Comparison of ENCODE assay signal across 20 mouse cellular contexts in the genomic region with DNA sequence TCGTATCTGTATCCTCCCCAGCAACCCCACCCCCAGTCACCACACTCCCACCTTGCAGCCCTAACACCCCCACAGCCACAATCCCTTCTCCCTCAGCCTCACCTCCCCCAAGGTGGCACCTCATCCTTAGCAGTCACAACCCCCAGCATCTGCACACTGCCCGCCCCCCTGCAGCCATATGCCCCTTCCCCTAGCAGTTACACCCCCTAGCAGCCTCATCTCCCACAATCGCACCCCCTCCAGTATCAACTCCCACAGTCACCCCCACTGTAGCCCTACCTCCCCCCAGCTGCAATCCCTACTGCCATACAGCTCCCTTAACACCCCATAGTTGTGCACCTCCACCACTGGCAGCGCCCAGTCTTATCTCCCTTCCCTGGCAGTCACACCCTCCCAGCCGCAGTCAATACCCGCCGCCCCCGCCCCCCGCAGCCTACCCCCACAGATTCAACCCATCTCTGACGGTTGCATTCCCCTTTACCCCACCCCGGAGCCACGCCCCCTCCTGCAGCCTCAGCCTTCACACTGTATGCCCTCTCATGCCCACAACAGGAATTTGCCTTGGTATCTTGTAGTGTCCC. TPM values are rescaled to one million over a fixed set of nuclear protein-coding genes. Genes with fewer than 3 reads are reported as not detected.
DNase-seq lines count a peak whose midpoint lies in the region; ATAC-seq and TF ChIP-seq lines count a peak whose summit lies in the region.
"Had no signal": no experiment of that assay in that cellular context is flagged by ENCODE, and none has a peak within 500 bp of the region (broad histone marks: within the 10 kb centered on the region; RNA-seq: fewer than 3 reads in every experiment).

No protein-coding gene starts in this region.

- peak; percentile 31; the same call in 1 of the 2 replicates for ATAC-seq in stomach, embryonic 14.5 days (ENCODE audit: insufficient number of reproducible peaks, insufficient read depth, low FRiP score, low read depth)
- ATAC-seq in hindbrain, embryonic 14.5 days (ENCODE audit: low FRiP score), result no peak

- no peaks in the 10 kb centered on the region for H3K9me3 ChIP-seq in limb, embryonic 10.5 days (replicated peaks)
- no peaks in the 10 kb centered on the region for H3K9me3 ChIP-seq in stomach, embryonic 14.5 days (ENCODE audit: control insufficient read depth, low read depth, low read length)
- H3K9me3 ChIP-seq in hindbrain, embryonic 14.5 days (ENCODE audit: control insufficient read depth, low read length), result no peaks in the 10 kb centered on the region
- H3K9me3 ChIP-seq: heart, embryonic 12.5 days; hindbrain, embryonic 10.5 days had no signal

- no peak overlapping the region for H3K4me2 ChIP-seq in stomach, embryonic 14.5 days (replicated peaks; ENCODE audit: low read depth, low read length)
- no peak overlapping the region for H3K4me2 ChIP-seq in hindbrain, embryonic 14.5 days (replicated peaks)
- H3K4me2 ChIP-seq: heart, embryonic 12.5 days; lung, embryonic 14.5 days had no signal

- no peak for TF ChIP-seq POLR2A in heart, adult 2 months (IDR thresholded peaks at IDR 0.05; ENCODE audit: insufficient read depth, low read depth, low read length)

- H3K9ac ChIP-seq in heart, adult 2 months (ENCODE audit: low read depth, low read length), result no peak overlapping the region
- H3K9ac ChIP-seq in stomach, embryonic 14.5 days (replicated peaks; ENCODE audit: low read depth, low read length), result no peak overlapping the region
- no peak overlapping the region for H3K9ac ChIP-seq in hindbrain, embryonic 14.5 days
- H3K9ac ChIP-seq: heart, embryonic 12.5 days; lung, embryonic 14.5 days had no signal

- H3K36me3 ChIP-seq in heart, adult 2 months (ENCODE audit: control insufficient read depth, insufficient read depth, low read length), result no peaks in the 10 kb centered on the region
- H3K36me3 ChIP-seq in limb, embryonic 10.5 days, result no peaks in the 10 kb centered on the region
- no peaks in the 10 kb centered on the region for H3K36me3 ChIP-seq in stomach, embryonic 14.5 days (ENCODE audit: control insufficient read depth, insufficient read depth, low read length)
- H3K36me3 ChIP-seq in hindbrain, embryonic 14.5 days (replicated peaks; ENCODE audit: control insufficient read depth, insufficient read depth), result peaks cover 12% of the 10 kb centered on the region; the same call in 1 of the 2 replicates
- H3K36me3 ChIP-seq: heart, embryonic 12.5 days; hindbrain, embryonic 10.5 days had no signal

- TF ChIP-seq CTCF in heart, adult 2 months (IDR thresholded peaks at IDR 0.05), result no peak

- no peak overlapping the region for H3K27ac ChIP-seq in heart, adult 2 months
- H3K27ac ChIP-seq in limb, embryonic 10.5 days, result no peak overlapping the region
- H3K27ac ChIP-seq in stomach, embryonic 14.5 days (ENCODE audit: low read length), result no peak overlapping the region
- H3K27ac ChIP-seq in hindbrain, embryonic 14.5 days, result no peak overlapping the region
- H3K27ac ChIP-seq: hindbrain, embryonic 10.5 days had no signal

- H3K4me1 ChIP-seq in heart, adult 2 months (ENCODE audit: control insufficient read depth, insufficient read depth, low read length), result no peaks in the 10 kb centered on the region
- peaks cover 17% of the 10 kb centered on the region for H3K4me1 ChIP-seq in limb, embryonic 10.5 days
- H3K4me1 ChIP-seq in stomach, embryonic 14.5 days (ENCODE audit: control insufficient read depth, insufficient read depth, low read length), result no peaks in the 10 kb centered on the region
- no peaks in the 10 kb centered on the region for H3K4me1 ChIP-seq in hindbrain, embryonic 14.5 days (replicated peaks; ENCODE audit: control insufficient read depth, insufficient read depth, low read length)

- 33% methylated on average over 9 of the region's 12 CpGs for WGBS in heart, adult 2 months
- WGBS in limb, embryonic 10.5 days, result 46% methylated on average over 12 of the region's 12 CpGs
- 38% methylated on average over 12 of the region's 12 CpGs for WGBS in stomach, embryonic 14.5 days
- 59% methylated on average over 12 of the region's 12 CpGs for WGBS in hindbrain, embryonic 14.5 days

- peaks cover 16% of the 10 kb centered on the region for H3K27me3 ChIP-seq in heart, adult 2 months (ENCODE audit: control insufficient read depth, insufficient read depth, low read length)
- peaks cover 100% of the 10 kb centered on the region for H3K27me3 ChIP-seq in limb, embryonic 10.5 days (ENCODE audit: low read depth, poor library complexity, severe bottlenecking)
- H3K27me3 ChIP-seq in stomach, embryonic 14.5 days (ENCODE audit: control insufficient read depth, insufficient read depth, low read length), result peaks cover 47% of the 10 kb centered on the region
- peaks cover 63% of the 10 kb centered on the region for H3K27me3 ChIP-seq in hindbrain, embryonic 14.5 days (ENCODE audit: control insufficient read depth, insufficient read depth, low read length)

- DNase-seq in heart, postnatal 4 days, result peak; percentile 4
- no peak for DNase-seq in heart, adult 2 months
- peak; percentile 1 for DNase-seq in ovary, postnatal 36 days (ENCODE audit: low spot score)
- DNase-seq in ovary, adult 18-20 months (ENCODE audit: low spot score), result no peak
- DNase-seq in limb, embryonic 10.5 days (ENCODE audit: low spot score), result peak; percentile 22
- DNase-seq in yolk sac, embryonic 10.5 days (ENCODE audit: low spot score), result no peak
- no peak for DNase-seq in hindbrain, embryonic 14.5 days (ENCODE audit: low spot score)
- DNase-seq: adrenal gland, adult 8-10 months; cerebellum, adult 8-10 months; embryo, embryonic 11 days; gastrocnemius, postnatal 14 days; kidney, adult 11 months; kidney, postnatal 36 days; left cerebral cortex, postnatal 4 days; lung, embryonic 14.5 days; thymus, adult 2 months had no signal

- H3K79me2 ChIP-seq in heart, adult 2 months (replicated peaks; ENCODE audit: control insufficient read depth, insufficient read depth, low read length), result no peaks in the 10 kb centered on the region

- H3K4me3 ChIP-seq in heart, adult 2 months, result no peak overlapping the region
- no peak overlapping the region for H3K4me3 ChIP-seq in limb, embryonic 10.5 days
- no peak overlapping the region for H3K4me3 ChIP-seq in stomach, embryonic 14.5 days (ENCODE audit: low read depth, low read length)
- no peak overlapping the region for H3K4me3 ChIP-seq in hindbrain, embryonic 14.5 days (replicated peaks; ENCODE audit: low read length)
- H3K4me3 ChIP-seq: heart, embryonic 12.5 days; hindbrain, embryonic 10.5 days had no signal

- intact Hi-C loops in heart, adult 2 months (cut with DNase I), result no loop called here

- TF ChIP-seq EP300 in heart, adult 2 months (IDR thresholded peaks at IDR 0.05; ENCODE audit: insufficient read depth, low read depth, low read length), result no peak

RNA-seq across cellular contexts. Expression of a gene that starts 1.6 kb away (rescaled TPM):
- total RNA-seq in heart, postnatal 4 days (2021), result 100 to 1,000 TPM; 125 to 130 TPM
- 100 to 1,000 TPM in 1 of 2 experiments, 10 to 100 TPM in 1; 94.2 to 104 TPM for total RNA-seq in heart, adult 2 months (2021)
- polyA plus RNA-seq in heart, adult 2 months (2012; rRNA removed), result 59.9 and 80.1 TPM in 2 replicates
- 9.3 and 19.8 TPM in 2 replicates for polyA plus RNA-seq in limb, embryonic 10.5 days (2016; fragmentation: Nextera tagmentation; extraction: Ambion mirVana)
- polyA plus RNA-seq in stomach, embryonic 14.5 days (2014; fragmentation: Nextera tagmentation; extraction: Ambion mirVana), result 76.0 and 80.1 TPM in 2 replicates
- 17.3 and 25.8 TPM in 2 replicates for polyA plus RNA-seq in hindbrain, embryonic 14.5 days (2014; fragmentation: Nextera tagmentation; extraction: Ambion mirVana)

RNA-seq across cellular contexts. Expression of a gene that starts 25.4 kb away (rescaled TPM):
- total RNA-seq in heart, postnatal 4 days (2021), result under 1 TPM; 0.09 to 0.33 TPM
- total RNA-seq in heart, adult 2 months (2021), result under 1 TPM in 1 of 2 experiments, not detected in 1; 0.16 TPM
- polyA plus RNA-seq in heart, adult 2 months (2012; rRNA removed), result 0.39 and 0.73 TPM in 2 replicates
- 0.24 and 0.48 TPM in 2 replicates for polyA plus RNA-seq in limb, embryonic 10.5 days (2016; fragmentation: Nextera tagmentation; extraction: Ambion mirVana)
- 1.7 and 2.2 TPM in 2 replicates for polyA plus RNA-seq in stomach, embryonic 14.5 days (2014; fragmentation: Nextera tagmentation; extraction: Ambion mirVana)
- polyA plus RNA-seq in hindbrain, embryonic 14.5 days (2014; fragmentation: Nextera tagmentation; extraction: Ambion mirVana), result 46.6 and 55.9 TPM in 2 replicates
- total RNA-seq: monocyte, adult 5-6 weeks had no signal

RNA-seq across cellular contexts. Expression of a gene that starts 39.1 kb away (rescaled TPM):
- total RNA-seq in heart, postnatal 4 days (2021), result 10 to 100 TPM; 57.1 to 62.3 TPM
- total RNA-seq in heart, adult 2 months (2021), result 10 to 100 TPM; 68.6 to 74.2 TPM
- polyA plus RNA-seq in heart, adult 2 months (2012; rRNA removed), result 107 and 116 TPM in 2 replicates
- polyA plus RNA-seq in limb, embryonic 10.5 days (2016; fragmentation: Nextera tagmentation; extraction: Ambion mirVana), result 100 and 102 TPM in 2 replicates
- polyA plus RNA-seq in stomach, embryonic 14.5 days (2014; fragmentation: Nextera tagmentation; extraction: Ambion mirVana), result 79.1 and 79.3 TPM in 2 replicates
- 53.8 and 59.0 TPM in 2 replicates for polyA plus RNA-seq in hindbrain, embryonic 14.5 days (2014; fragmentation: Nextera tagmentation; extraction: Ambion mirVana)

RNA-seq across cellular contexts. Expression of a gene that starts 42.9 kb away (rescaled TPM):
- under 1 TPM; 0.50 to 0.57 TPM for total RNA-seq in heart, postnatal 4 days (2021)
- 1 to 10 TPM in 1 of 2 experiments, under 1 TPM in 1; 0.81 to 1.1 TPM for total RNA-seq in heart, adult 2 months (2021)
- 2.0 and 3.1 TPM in 2 replicates for polyA plus RNA-seq in heart, adult 2 months (2012; rRNA removed)
- polyA plus RNA-seq in limb, embryonic 10.5 days (2016; fragmentation: Nextera tagmentation; extraction: Ambion mirVana), result 0.34 and 0.39 TPM in 2 replicates
- 0.41 and 0.72 TPM in 2 replicates for polyA plus RNA-seq in stomach, embryonic 14.5 days (2014; fragmentation: Nextera tagmentation; extraction: Ambion mirVana)
- polyA plus RNA-seq in hindbrain, embryonic 14.5 days (2014; fragmentation: Nextera tagmentation; extraction: Ambion mirVana), result 0.70 and 0.81 TPM in 2 replicates

Comparison
In these comparisons a context has a peak if more than half of its experiments do, and no peak if none do; other contexts are left out.
1. DNase-seq: peak in heart, postnatal 4 days (single experiment), ovary, postnatal 36 days (single experiment) and limb, embryonic 10.5 days (single experiment); none in heart, adult 2 months (0 of 2), ovary, adult 18-20 months (single experiment), yolk sac, embryonic 10.5 days (single experiment) and hindbrain, embryonic 14.5 days (single experiment).
2. RNA of a gene that starts 25.4 kb away (polyA plus RNA-seq): 46.6 to 55.9 TPM in hindbrain, embryonic 14.5 days; 1.7 to 2.2 TPM in stomach, embryonic 14.5 days, 0.24 to 0.48 TPM in limb, embryonic 10.5 days and 0.39 to 0.73 TPM in heart, adult 2 months; every median in the first group is over 10 times any median in the second.